Mouse (Mus musculus): Measurements from ENCODE around the gene Polr3h. TPM values are rescaled to one million over a fixed set of nuclear protein-coding genes. Genes with fewer than 3 reads are reported as not detected.

The Polr3h gene
- polyA plus RNA-seq, 1 experiment from 2014 or later = 63.9 TPM

DNA sequence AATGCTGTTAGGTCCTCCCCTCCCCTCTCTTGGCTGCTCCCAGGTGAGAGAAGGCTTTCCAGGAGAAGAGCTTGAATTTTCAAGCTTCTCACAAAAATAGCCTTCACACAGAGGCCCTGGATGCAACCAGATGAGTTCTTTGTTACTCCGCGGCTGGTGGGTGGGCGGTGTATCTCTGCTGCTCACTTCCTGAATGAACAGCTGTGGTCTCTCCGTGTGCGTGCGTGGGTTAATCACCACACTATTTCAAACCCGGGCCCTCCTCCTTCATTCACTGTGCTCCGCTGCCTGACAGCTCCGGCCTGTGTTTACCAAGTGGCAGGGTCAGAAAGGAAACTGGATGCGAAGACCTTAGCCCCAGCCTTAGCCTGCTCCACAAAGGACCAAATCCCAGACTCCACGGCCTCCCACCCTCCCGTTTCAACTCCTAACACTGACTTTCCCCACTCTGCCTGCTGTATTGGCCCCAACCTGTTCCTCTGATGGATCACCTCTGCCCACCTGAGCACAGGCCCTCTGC, 7.0 kb upstream of the Polr3h start:
- no peak for ATAC-seq (ENCODE audit: insufficient number of reproducible peaks, insufficient read depth, low FRiP score, low TSS enrichment, low read depth)
- no peak overlapping the region for H3K4me2 ChIP-seq
- H3K9me3 ChIP-seq = no peaks in the 10 kb centered on the region
- peaks cover 4% of the 10 kb centered on the region; the same call in 1 of the 2 replicates for H3K27me3 ChIP-seq
- no peak overlapping the region for H3K9ac ChIP-seq
- no peak overlapping the region for H3K4me3 ChIP-seq
- H3K36me3 ChIP-seq = no peaks in the 10 kb centered on the region
- WGBS = 43% methylated on average over 12 of the region's 12 CpGs
- no peak overlapping the region for H3K27ac ChIP-seq
- H3K4me1 ChIP-seq = peaks cover 18% of the 10 kb centered on the region

DNA sequence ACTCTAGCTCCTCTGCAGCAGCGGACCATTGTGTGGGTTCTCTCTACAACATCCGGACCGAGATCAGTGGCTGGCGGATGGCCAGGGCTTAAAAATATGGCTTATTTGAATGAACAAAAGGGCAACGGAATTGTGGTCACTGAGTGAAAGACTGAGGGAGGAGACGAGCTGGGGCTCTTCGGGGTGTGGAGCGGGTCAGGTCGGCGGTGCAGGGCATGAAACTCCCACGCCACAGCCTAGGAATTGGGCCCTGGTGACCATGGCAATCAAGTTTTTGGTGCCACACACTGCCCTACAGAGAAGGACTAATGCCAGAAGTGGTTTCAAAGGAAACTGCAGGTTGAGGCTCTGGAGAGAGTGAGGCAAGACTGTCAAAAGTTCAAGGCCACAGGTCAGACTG, 2.2 kb upstream of the Polr3h start:
- 68% methylated on average over 11 of the region's 11 CpGs for WGBS
- Histone ChIP-seq H3K27ac (no peak overlapping the region), H3K36me3 (0 out of 2 replicates have a peak, but pooled peaks cover 7% of the 10 kb centered on the region), H3K4me3 (no peak overlapping the region), H3K4me1 (peaks cover 19% of the 10 kb centered on the region), H3K27me3 (no peaks in the 10 kb centered on the region), H3K4me2 (no peak overlapping the region), H3K9ac (no peak overlapping the region), H3K9me3 (no peaks in the 10 kb centered on the region)
- ATAC-seq (ENCODE audit: insufficient number of reproducible peaks, insufficient read depth, low FRiP score, low TSS enrichment, low read depth) = no peak

DNA sequence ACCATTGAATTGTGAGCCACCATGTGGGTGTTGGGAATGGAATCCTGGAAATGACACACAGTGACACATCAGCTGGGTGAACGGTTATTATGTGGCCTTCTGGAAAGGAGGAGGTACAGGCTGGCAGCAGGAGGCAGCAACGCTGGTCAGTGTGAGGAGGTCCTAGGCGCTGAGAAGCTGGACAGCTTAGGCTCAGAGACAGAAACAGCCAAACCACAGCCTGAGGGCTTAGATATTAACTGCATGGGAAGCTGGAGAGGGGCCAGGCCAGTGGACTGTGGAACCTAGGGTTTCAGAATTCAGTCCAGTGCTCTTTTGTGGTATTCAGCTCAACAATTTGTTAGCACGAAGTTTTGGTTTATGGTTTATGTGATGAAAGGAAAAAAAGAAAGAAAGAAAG, 1.7 kb upstream of the Polr3h start:
- no peak overlapping the region for H3K4me3 ChIP-seq
- H3K9me3 ChIP-seq = no peaks in the 10 kb centered on the region
- H3K36me3 ChIP-seq = 0 out of 2 replicates have a peak, but pooled peaks cover 9% of the 10 kb centered on the region
- ATAC-seq (ENCODE audit: insufficient number of reproducible peaks, insufficient read depth, low FRiP score, low TSS enrichment, low read depth) = no peak
- no peak overlapping the region for H3K4me2 ChIP-seq
- H3K27me3 ChIP-seq = no peaks in the 10 kb centered on the region
- no peak overlapping the region for H3K9ac ChIP-seq
- no peak overlapping the region for H3K27ac ChIP-seq
- 51% methylated on average over 4 of the region's 4 CpGs for WGBS
- peaks cover 19% of the 10 kb centered on the region for H3K4me1 ChIP-seq

DNA sequence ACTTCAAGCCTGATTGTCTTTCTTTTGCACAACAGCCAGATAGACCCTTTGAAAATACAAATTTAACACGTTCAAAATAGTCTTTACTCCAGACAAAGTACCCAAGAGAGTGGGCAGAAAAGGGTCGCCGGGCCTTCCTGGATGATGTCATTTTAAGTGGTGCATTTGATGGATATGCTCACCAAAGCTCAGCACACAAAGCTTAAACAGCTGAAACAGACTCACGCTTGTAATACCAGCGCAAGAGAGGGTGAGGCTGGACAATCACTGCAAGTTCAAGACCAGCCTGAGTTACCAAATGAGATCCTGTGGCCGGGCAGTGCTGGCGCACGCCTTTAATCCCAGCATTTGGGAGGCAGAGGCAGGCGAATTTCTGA, 394 bp upstream of the Polr3h start:
- ATAC-seq (ENCODE audit: insufficient number of reproducible peaks, insufficient read depth, low FRiP score, low TSS enrichment, low read depth) = no peak
- H3K9ac ChIP-seq = 0 out of 2 replicates have a peak overlapping the region, but pooled peaks have one; percentile 27
- H3K4me3 ChIP-seq = peak overlapping the region; percentile 79
- no peaks in the 10 kb centered on the region for H3K27me3 ChIP-seq
- peak overlapping the region; percentile 48; the same call in 1 of the 2 replicates for H3K27ac ChIP-seq
- peak overlapping the region; percentile 94 for H3K4me2 ChIP-seq
- 40% methylated on average over 9 of the region's 9 CpGs for WGBS
- peaks cover 19% of the 10 kb centered on the region for H3K4me1 ChIP-seq
- H3K9me3 ChIP-seq = no peaks in the 10 kb centered on the region
- peaks cover 15% of the 10 kb centered on the region; the same call in 1 of the 2 replicates for H3K36me3 ChIP-seq

DNA sequence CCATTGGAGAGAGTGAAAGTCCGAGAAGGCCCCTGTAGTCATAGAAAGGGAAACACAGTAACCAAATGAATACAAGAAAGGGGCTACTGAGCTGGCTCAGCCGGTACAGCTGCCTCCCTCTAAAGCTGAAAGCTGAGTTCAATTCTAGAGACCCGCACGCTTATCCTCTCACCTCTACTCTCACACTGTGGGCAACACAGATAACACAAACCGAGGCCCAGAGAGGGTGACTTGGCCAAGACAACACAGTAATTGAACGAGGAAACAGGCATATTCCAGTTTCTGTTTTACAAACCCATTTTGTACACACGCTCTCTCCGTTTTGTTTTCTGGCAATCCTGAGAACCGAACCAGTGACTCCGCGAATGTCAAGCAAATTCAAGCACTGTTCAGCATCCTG, 1.1 kb downstream of the Polr3h start:
- H3K36me3 ChIP-seq = peaks cover 19% of the 10 kb centered on the region; the same call in 1 of the 2 replicates
- no peaks in the 10 kb centered on the region for H3K27me3 ChIP-seq
- H3K9ac ChIP-seq = peak overlapping the region; percentile 83
- no peak overlapping the region for H3K27ac ChIP-seq
- ATAC-seq (ENCODE audit: insufficient number of reproducible peaks, insufficient read depth, low FRiP score, low TSS enrichment, low read depth) = no peak
- H3K9me3 ChIP-seq = no peaks in the 10 kb centered on the region
- peak overlapping the region; percentile 94 for H3K4me2 ChIP-seq
- H3K4me3 ChIP-seq = peak overlapping the region; percentile 79
- 85% methylated on average over 11 of the region's 11 CpGs for WGBS
- H3K4me1 ChIP-seq = peaks cover 19% of the 10 kb centered on the region

DNA sequence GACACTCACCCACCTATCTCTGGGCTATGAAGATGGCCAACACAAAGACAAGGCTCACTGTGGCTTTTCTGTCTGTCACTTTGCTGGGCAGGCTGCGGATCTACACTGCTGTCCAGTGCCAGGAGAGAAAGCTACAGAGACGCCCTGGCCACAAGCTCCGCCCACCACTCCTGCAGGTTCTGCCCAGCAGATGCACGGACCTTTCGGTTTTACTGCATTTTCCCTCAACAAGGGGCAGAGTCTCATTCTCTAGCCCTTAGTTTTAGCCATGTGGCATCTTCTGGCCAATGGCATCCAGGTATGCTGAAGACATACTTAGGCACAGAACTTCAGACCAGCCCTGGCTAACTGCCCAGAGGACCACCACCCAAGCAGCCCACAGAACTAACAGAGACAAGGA, 4.8 kb downstream of the Polr3h start:
- Histone ChIP-seq H3K9me3 (no peaks in the 10 kb centered on the region), H3K27me3 (no peaks in the 10 kb centered on the region), H3K36me3 (peaks cover 45% of the 10 kb centered on the region), H3K27ac (no peak overlapping the region), H3K9ac (no peak overlapping the region), H3K4me2 (no peak overlapping the region), H3K4me3 (no peak overlapping the region), H3K4me1 (peaks cover 15% of the 10 kb centered on the region)
- WGBS = 68% methylated on average over 5 of the region's 5 CpGs
- ATAC-seq (ENCODE audit: insufficient number of reproducible peaks, insufficient read depth, low FRiP score, low TSS enrichment, low read depth) = no peak

DNA sequence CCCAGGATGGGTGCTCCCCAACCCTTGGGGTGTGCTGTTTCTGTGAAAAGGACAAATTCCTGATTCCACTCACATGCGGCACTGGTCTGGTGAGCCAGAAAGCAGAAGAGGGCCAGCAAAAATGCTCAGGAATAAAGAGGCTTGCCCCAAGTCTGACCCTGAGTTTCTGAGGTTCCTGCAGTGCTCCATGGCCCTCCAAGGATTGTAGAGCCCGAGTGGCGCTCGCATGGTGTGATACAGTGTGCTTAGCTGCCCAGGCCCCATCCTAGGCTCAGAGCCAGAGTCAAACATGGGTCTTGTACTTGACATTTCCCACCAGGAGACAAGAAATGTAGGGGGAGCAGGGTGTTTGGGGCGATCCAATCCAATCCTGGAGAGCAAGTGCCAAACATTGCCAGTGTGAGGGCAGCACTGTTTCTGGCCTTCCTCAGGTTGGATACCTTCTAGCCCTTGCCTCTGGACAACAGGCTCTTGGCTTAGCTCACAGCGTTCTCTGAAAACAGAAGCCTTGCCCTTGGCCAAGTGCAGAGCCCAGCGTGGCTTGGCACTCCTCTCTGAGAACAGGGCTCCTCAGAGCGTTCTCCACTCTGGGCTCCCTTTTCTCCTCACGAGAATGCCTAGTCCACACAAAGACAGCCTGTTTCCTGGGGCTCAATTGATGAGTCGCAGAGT, 5.4 kb downstream of the Polr3h start:
- WGBS = 78% methylated on average over 10 of the region's 10 CpGs

DNA sequence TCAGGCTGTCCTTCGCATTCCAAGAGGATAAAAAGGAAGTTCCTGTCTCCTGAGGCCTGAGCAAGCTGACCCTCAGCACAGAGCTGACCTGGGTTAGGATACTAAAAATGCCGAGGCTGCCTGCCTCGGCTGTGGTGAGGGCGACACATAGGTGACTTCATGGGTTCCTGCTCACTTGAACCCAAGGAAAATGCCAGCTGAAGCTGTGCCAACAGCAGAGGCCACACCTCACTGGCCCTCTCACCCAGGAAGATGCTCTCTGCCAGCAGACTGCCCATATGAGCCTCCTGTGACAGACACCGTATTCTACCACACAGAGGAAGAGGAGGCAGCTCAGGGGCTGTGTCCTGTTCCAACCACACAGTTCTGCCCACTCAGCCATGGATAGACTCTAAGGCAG, 7.0 kb downstream of the Polr3h start:
- Histone ChIP-seq H3K9me3 (no peaks in the 10 kb centered on the region), H3K4me3 (no peak overlapping the region), H3K36me3 (peaks cover 66% of the 10 kb centered on the region), H3K4me1 (no peaks in the 10 kb centered on the region), H3K27me3 (no peaks in the 10 kb centered on the region), H3K27ac (no peak overlapping the region), H3K4me2 (no peak overlapping the region), H3K9ac (no peak overlapping the region)
- no peak for ATAC-seq (ENCODE audit: insufficient number of reproducible peaks, insufficient read depth, low FRiP score, low TSS enrichment, low read depth)
- 82% methylated on average over 5 of the region's 5 CpGs for WGBS

More for the DNA sequence above, 5.4 kb downstream of the Polr3h start:
- Histone ChIP-seq H3K9ac (peak overlapping the region; percentile 6; the same call in 1 of the 2 replicates), H3K4me3 (no peak overlapping the region), H3K4me1 (peaks cover 15% of the 10 kb centered on the region), H3K36me3 (peaks cover 51% of the 10 kb centered on the region), H3K27me3 (no peaks in the 10 kb centered on the region), H3K4me2 (no peak overlapping the region), H3K9me3 (no peaks in the 10 kb centered on the region), H3K27ac (no peak overlapping the region)
- no peak for ATAC-seq (ENCODE audit: insufficient number of reproducible peaks, insufficient read depth, low FRiP score, low TSS enrichment, low read depth)

DNA sequence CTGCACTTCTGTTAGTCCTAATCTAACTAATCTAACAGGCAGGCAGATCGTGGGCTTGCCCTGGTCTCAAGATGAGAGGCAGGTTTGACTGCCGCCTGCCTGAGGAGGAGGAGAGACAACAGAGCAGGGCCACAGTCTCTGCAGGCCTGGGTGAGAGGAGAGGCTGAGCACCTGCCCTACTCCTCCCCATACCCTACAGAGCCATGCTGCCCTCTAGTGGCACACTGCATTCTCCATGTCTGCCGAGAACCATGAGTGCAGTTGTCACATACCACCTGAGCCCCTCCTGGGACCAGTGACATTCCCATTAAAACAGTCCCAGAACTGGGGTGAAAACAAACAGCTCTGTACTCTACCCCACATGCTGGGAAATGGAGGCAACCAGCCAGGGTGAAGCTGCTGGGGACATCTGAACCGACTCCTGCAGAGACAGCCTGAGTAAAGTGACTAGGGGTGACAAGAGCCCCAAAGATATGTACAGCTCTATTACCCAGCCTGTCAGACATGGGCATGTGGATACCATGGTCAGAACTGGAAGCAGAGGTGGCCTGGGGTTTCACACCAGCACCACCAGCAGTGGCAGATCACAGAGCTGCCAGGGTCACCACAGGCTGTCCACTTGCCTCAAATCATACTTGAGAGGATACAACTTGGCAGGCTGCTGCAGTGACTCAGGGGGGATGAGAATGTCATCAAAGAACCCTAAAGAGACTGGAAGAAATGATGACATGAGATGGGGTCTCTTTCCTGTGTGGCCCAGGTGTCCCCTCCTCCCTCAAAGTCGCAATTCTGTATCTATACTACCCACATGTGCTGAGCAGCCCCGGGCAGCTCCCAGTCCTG, 8.2 kb downstream of the Polr3h start:
- Histone ChIP-seq H3K9ac (no peak overlapping the region), H3K36me3 (peaks cover 69% of the 10 kb centered on the region), H3K9me3 (no peaks in the 10 kb centered on the region), H3K4me1 (no peaks in the 10 kb centered on the region), H3K4me3 (no peak overlapping the region), H3K4me2 (no peak overlapping the region), H3K27ac (no peak overlapping the region), H3K27me3 (no peaks in the 10 kb centered on the region)
- 54% methylated on average over 6 of the region's 6 CpGs for WGBS
- no peak for ATAC-seq (ENCODE audit: insufficient number of reproducible peaks, insufficient read depth, low FRiP score, low TSS enrichment, low read depth)

DNA sequence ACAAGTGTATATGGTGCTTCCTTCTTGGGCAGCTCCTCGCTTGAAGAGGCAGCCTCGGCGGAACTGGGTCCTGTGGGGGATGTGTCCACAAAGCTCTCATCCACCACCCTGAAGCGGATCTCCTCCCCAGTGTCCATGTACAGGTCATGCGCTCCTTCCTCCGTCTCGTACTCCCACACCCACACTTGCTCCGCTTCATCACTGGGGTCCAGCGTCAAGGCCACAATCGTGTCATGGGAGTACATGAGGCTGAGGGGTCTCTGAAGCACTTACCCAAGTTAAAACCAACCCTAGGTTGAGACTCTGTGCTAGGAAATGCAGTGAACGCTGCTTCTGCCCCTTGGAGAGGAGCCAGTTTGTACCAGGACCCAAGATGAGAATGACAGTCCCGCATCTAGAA, 8.8 kb downstream of the Polr3h start:
- no peak overlapping the region for H3K27ac ChIP-seq
- no peaks in the 10 kb centered on the region for H3K27me3 ChIP-seq
- H3K36me3 ChIP-seq = peaks cover 72% of the 10 kb centered on the region
- no peaks in the 10 kb centered on the region for H3K4me1 ChIP-seq
- H3K4me3 ChIP-seq = no peak overlapping the region
- ATAC-seq (ENCODE audit: insufficient number of reproducible peaks, insufficient read depth, low FRiP score, low TSS enrichment, low read depth) = no peak
- no peaks in the 10 kb centered on the region for H3K9me3 ChIP-seq
- 88% methylated on average over 12 of the region's 12 CpGs for WGBS
- H3K4me2 ChIP-seq = no peak overlapping the region
- no peak overlapping the region for H3K9ac ChIP-seq

DNA sequence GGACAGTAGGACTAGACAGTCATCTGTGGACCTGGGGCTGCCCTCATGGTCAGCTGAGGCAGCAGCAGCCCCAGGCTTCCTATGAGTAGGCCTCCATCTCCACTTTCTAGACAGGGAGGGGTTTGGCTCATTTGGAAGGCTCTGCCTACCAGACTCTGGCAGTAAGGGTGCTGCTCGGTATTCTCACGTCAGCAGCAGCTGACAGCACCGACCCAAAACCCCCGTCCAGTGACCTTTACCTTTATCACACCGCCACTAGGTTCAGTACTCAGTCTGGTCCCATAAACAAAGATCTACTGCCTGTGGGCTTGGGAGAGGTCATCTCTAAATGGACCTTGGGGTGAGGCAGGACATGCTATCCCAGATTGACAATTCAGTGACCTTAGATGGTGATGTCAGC, 10.4 kb downstream of the Polr3h start:
- ATAC-seq (ENCODE audit: insufficient number of reproducible peaks, insufficient read depth, low FRiP score, low TSS enrichment, low read depth) = no peak
- H3K4me1 ChIP-seq = no peaks in the 10 kb centered on the region
- H3K27me3 ChIP-seq = no peaks in the 10 kb centered on the region
- H3K9me3 ChIP-seq = no peaks in the 10 kb centered on the region
- no peak overlapping the region for H3K27ac ChIP-seq
- H3K9ac ChIP-seq = 0 out of 2 replicates have a peak overlapping the region, but pooled peaks have one; percentile 11
- H3K36me3 ChIP-seq = peaks cover 86% of the 10 kb centered on the region
- H3K4me2 ChIP-seq = no peak overlapping the region
- 82% methylated on average over 5 of the region's 5 CpGs for WGBS
- no peak overlapping the region for H3K4me3 ChIP-seq
